Mouse (Mus musculus) liver, adult 2 months (tissue): ENCODE data around the gene Irs3. TPM values are rescaled to one million over a fixed set of nuclear protein-coding genes. Genes with fewer than 3 reads are reported as not detected.
"Not testable (repeated sequence)": the region's sequence is repeated elsewhere in the genome, so short reads cannot be mapped to it uniquely, and the experiment has no call there.

Experiments
- DNase-seq: peaks from one replicate; pipeline ENCODE4 v3.0.0-alpha.2; 2011; ENCODE audit warnings: low read depth, low spot score; ENCODE audit errors: extremely low read depth
- H3K27ac ChIP-seq: fragments of 200-500 bp; replicated peaks from 2 replicates; pipeline ENCODE4 v1.5.1; 2012; ENCODE audit warnings: low read depth, mild to moderate bottlenecking, control low read depth, inconsistent platforms, low read length; ENCODE audit not compliant: insufficient read depth
- H3K27me3 ChIP-seq: fragments of 200-500 bp; 2 replicates; pipeline ENCODE4 v1.6.1; 2012; ENCODE audit warnings: mild to moderate bottlenecking, moderate library complexity, low read length, inconsistent platforms; ENCODE audit not compliant: control insufficient read depth, insufficient read depth
- H3K36me3 ChIP-seq: fragments of 200-500 bp; 2 replicates; pipeline ENCODE4 v1.6.1; 2012; ENCODE audit warnings: low read length, inconsistent platforms; ENCODE audit not compliant: control insufficient read depth, insufficient read depth
- H3K4me1 ChIP-seq: fragments of 200-500 bp; 2 replicates; pipeline ENCODE4 v1.6.1; 2011; ENCODE audit warnings: low read length; ENCODE audit not compliant: control insufficient read depth, insufficient read depth
- H3K4me3 ChIP-seq: fragments of 200-500 bp; 2 replicates; pipeline ENCODE4 v1.5.1; 2011; ENCODE audit warnings: low read depth, mild to moderate bottlenecking, control low read depth, low read length, moderate library complexity; ENCODE audit not compliant: insufficient read depth
- H3K79me2 ChIP-seq: fragments of 200-500 bp; 2 replicates; pipeline ENCODE4 v1.6.1; 2012; ENCODE audit warnings: inconsistent platforms, mild to moderate bottlenecking, low read length, moderate library complexity; ENCODE audit not compliant: control insufficient read depth, insufficient read depth
- H3K9ac ChIP-seq: fragments of 200-500 bp; 2 replicates; pipeline ENCODE4 v1.6.1; 2012; ENCODE audit warnings: low read depth, mild to moderate bottlenecking, control low read depth, inconsistent platforms, low read length
- CTCF ChIP-seq: fragments of 200-500 bp; IDR thresholded peaks from 2 replicates; pipeline ENCODE4 v1.5.1; 2011; ENCODE audit warnings: low read depth, low read length, control low read depth
- POLR2A ChIP-seq: fragments of 200-500 bp; IDR thresholded peaks from 2 replicates; pipeline ENCODE4 v1.6.1; 2011; ENCODE audit warnings: low read length, control low read depth; ENCODE audit not compliant: insufficient read depth; ENCODE audit errors: extremely low read depth
- WGBS: fragments of 180-500 bp; shearing (Covaris S2); methylation state at CpG from one replicate; pipeline ENCODE4 v1.1.7; 2018; 5-methylcytosine and 5-hydroxymethylcytosine counted together
- polyA plus RNA-seq: library from polyadenylated mRNA; depleted of rRNA; stranded (reverse); fragments of >200 nt; gene quantifications from 2 replicates; pipeline ENCODE4 v1.2.3, GENCODE M21; 2012
- total RNA-seq: library from RNA; depleted of rRNA; stranded (reverse); fragments of >200 nt; gene quantifications from 2 replicates; pipeline ENCODE4 v1.2.3, GENCODE M21; 2014

The Irs3 gene
- total and polyA plus RNA-seq, 2 experiments: 0.20 TPM; not detected in 1

DNA sequence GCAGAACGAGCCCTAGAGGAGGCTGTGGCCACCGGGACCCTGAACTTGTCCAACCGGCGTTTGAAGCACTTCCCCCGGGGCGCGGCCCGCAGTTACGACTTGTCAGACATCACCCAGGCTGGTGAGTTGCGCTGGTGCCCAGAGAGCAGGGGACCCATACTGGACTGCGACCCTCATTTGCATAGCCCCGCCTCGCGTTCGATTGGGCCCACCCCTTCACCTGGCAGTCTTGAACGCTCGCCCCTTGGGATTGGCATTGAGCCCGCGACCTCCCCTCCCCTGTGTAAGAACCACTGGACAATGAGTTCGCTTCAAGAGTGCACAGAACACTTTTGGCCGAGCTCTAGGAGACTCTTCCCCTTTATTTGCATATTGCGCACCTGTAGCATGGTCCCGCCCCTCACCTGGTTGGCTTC is 16.2 kb downstream of the Irs3 start:
- TF ChIP-seq CTCF: no peak
- no peak for TF ChIP-seq POLR2A
- Histone ChIP-seq H3K9ac (peak overlapping the region; percentile 92), H3K4me1 (no peaks in the 10 kb centered on the region), H3K4me3 (peak overlapping the region; percentile 84), H3K36me3 (no peaks in the 10 kb centered on the region), H3K27me3 (no peaks in the 10 kb centered on the region), H3K79me2 (peaks cover 6% of the 10 kb centered on the region; the same call in 1 of the 2 replicates), H3K27ac (peak overlapping the region; percentile 71)
- under 1% methylated on average over 23 of the region's 23 CpGs for WGBS
- peak; percentile 44 for DNase-seq

- no peak for TF ChIP-seq CTCF
- peak; percentile 83; the same call in 1 of the 2 replicates for TF ChIP-seq POLR2A
- Histone ChIP-seq H3K4me3 (peak within 1 kb of the TSS; percentile 84), H3K9ac (peak within 1 kb of the TSS; percentile 92), H3K79me2 (peaks cover 6% of the 10 kb centered on the region; the same call in 1 of the 2 replicates), H3K4me1 (no peaks in the 10 kb centered on the region), H3K27me3 (no peaks in the 10 kb centered on the region), H3K27ac (peak within 1 kb of the TSS; percentile 71), H3K36me3 (no peaks in the 10 kb centered on the region)
- DNase-seq: peak; percentile 100
- WGBS: under 1% methylated on average over 46 of the region's 46 CpGs
Measured at GRCm38 (mm10) chr5:137628498-137629305, 16.8 kb downstream of the Irs3 start, which contains the start of the genes Fbxo24, Lrch4 and Gm20605. Gene Fbxo24, minus strand, starts transcription at chr5:137629002. Gene Lrch4, plus strand, starts transcription at chr5:137629121. Gene Gm20605, plus strand, starts transcription at chr5:137629175.

GRCm38 (mm10) chr5:137627991-137628390 is 17.5 kb downstream of the Irs3 start:
- Histone ChIP-seq H3K27ac (peak overlapping the region; percentile 43), H3K79me2 (peaks cover 6% of the 10 kb centered on the region; the same call in 1 of the 2 replicates), H3K36me3 (no peaks in the 10 kb centered on the region), H3K4me1 (no peaks in the 10 kb centered on the region), H3K4me3 (peak overlapping the region; percentile 53), H3K9ac (peak overlapping the region; percentile 54), H3K27me3 (no peaks in the 10 kb centered on the region)
- 3% methylated on average over 9 of the region's 9 CpGs for WGBS
- TF ChIP-seq CTCF (no peak), POLR2A (no peak)
- DNase-seq: peak; percentile 27

- no peaks in the 10 kb centered on the region for H3K79me2 ChIP-seq
- no peaks in the 10 kb centered on the region for H3K27me3 ChIP-seq
- H3K27ac ChIP-seq: no peak overlapping the region
- H3K9ac ChIP-seq: no peak overlapping the region
- 79% methylated on average over 11 of the region's 11 CpGs for WGBS
- H3K4me1 ChIP-seq: no peaks in the 10 kb centered on the region
- no peak overlapping the region for H3K4me3 ChIP-seq
- no peaks in the 10 kb centered on the region for H3K36me3 ChIP-seq
- no peak for TF ChIP-seq POLR2A
- no peak for DNase-seq
Measured at GRCm38 (mm10) chr5:137623937-137624530, 21.5 kb downstream of the Irs3 start.

DNA sequence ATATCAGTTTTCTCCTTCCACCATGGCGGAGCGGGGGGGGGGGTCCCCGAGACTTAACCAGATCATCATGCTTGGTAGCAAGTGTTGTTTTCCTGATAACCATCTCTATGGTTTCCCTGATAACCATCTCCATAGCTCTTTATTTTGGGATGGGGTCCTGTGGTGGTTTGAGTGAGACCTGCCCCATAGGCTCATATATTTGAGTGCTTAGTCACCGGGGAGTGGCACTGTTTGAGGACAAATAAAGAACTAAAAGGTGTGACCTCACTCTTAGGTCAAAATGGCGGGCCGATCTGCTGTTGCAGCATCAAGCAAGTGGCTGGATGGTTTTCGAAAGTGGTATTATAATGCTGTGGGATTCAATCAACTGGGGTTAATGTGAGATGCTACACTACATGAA is 30.2 kb downstream of the Irs3 start:
- Histone ChIP-seq H3K9ac (no peak overlapping the region), H3K4me1 (peaks cover 8% of the 10 kb centered on the region), H3K27ac (no peak overlapping the region), H3K4me3 (no peak overlapping the region), H3K27me3 (peaks cover 5% of the 10 kb centered on the region), H3K79me2 (no peaks in the 10 kb centered on the region), H3K36me3 (no peaks in the 10 kb centered on the region)
- 73% methylated on average over 7 of the region's 7 CpGs for WGBS
- TF ChIP-seq POLR2A (no peak), CTCF (no peak)
- DNase-seq: no peak

DNA sequence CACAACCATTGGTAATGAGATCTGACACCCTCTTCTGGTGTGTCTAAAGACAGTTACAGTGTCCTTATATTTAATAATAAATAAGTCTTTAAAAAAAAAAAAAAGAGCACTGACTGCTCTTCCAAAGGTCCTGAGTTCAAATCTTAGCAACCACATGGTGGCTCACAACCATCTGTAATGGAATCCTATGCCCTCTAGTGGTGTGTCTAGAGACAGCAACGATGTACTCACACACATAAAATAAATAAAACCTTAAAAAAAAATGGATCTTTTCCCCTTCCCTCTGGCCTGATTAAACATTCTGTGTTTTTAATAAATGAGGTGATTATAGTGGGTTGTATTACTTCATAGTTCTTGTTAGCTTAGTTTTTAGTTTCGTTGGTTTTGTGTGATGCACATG is 30.6 kb downstream of the Irs3 start:
- not testable (repeated sequence) for H3K79me2 ChIP-seq, H3K9ac ChIP-seq, H3K4me3 ChIP-seq, H3K36me3 ChIP-seq, H3K27ac ChIP-seq, DNase-seq, H3K27me3 ChIP-seq
- H3K4me1 ChIP-seq: peaks cover 11% of the 10 kb centered on the region
- WGBS: 88% methylated on average over 2 of the region's 2 CpGs
